Mouse (Mus musculus): ENCODE measurements at regions not wholly inside any gene's neighbourhood (a gene's known extent, or its start where the extent isn't known, plus 50 kb on each side); places are given as distances from the start of the nearest gene placed in this dataset.

DNA sequence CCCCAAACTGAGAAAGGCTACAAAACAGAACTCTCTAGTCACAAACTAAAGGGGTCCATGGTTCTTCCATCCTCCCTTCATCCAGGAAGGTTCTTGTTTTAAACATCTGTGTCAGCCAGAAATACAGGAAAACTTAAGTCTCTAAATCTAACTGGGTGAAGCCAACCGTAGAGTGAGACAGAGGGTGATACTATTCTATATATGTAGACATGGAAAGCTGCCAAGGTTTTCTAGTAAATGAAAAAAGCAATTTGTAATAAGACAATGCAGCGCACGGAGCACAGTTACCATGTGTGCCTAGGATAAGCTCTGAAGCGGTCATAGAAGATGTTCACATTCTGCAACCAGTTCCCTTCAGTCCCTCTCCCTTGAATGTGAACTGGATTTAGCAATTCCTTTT lies 55.4 kb downstream of the Ppp1r3c start:
- no peak for DNase-seq

- no peak for DNase-seq
Observed at GRCm38 (mm10) chr19:36680322-36680721, 56.1 kb downstream of the Ppp1r3c start.

DNA sequence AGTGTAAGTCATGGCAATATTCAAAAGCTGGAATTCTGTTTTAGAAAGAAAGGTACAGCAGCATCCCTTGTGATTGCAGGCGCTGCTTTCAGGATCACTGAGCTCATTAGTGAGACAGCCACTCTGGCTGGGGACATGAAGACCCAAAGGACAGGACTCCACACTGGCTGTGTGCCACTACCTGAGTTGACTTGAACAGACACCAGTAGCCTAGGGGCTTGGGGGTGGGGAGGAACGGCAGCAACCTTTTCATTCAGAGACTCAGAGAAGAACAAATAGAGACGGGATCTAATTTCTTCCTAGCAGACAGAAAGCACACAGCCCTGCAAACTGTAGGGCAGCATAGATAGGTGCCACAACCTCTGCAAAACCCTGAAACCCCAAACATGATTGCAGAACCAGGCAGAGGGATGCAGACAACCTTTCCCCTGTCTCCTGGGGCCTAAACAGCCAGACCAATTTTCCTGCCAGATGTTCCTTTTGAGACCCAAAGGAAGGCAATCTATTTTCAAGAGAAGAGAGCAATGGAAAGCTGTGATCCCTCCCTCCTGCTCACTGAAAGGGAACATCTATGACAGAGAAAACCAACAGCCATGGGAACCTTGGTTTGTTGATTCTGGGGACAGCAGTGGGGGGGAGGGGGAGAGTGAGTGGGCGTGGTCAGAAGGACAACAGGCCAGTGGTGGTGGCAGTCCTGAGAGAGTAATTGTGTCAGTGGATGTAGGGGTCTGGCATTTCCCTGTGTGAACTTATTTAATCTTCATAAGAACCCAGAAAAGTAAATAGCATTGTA lies 57.2 kb downstream of the Ppp1r3c start:
- DNase-seq, result peak; percentile 27

DNA sequence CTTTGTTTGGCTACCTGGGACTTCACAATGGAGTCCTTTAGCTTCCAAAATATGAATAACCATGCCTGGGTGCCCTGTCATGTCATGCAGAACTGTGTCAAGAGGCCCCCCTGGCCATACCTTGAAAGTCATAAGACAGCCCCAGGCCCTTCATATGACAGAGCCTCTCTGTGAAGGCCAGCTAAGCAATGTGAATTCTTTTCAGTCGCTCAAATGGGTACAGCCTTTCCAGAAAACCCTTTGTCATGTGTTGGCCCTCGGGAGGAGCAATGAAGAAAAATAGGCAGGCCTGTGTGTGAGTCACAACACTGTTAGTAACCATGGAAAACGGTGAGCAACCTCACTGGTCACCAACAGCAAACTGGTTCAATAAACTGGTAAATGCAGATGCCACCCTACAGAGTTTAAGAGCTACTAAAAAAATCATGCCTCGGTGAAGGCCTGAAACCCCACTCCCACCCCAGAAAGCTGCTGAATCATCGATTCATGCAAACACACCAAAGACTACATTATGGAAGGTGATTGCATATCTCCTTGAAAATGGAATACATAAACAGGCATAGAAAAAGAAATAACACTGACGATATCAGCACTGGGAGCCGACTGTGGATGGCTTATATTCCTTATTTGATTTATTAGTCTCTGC lies 57.9 kb downstream of the Ppp1r3c start:
- peak; percentile 53 for DNase-seq

DNA sequence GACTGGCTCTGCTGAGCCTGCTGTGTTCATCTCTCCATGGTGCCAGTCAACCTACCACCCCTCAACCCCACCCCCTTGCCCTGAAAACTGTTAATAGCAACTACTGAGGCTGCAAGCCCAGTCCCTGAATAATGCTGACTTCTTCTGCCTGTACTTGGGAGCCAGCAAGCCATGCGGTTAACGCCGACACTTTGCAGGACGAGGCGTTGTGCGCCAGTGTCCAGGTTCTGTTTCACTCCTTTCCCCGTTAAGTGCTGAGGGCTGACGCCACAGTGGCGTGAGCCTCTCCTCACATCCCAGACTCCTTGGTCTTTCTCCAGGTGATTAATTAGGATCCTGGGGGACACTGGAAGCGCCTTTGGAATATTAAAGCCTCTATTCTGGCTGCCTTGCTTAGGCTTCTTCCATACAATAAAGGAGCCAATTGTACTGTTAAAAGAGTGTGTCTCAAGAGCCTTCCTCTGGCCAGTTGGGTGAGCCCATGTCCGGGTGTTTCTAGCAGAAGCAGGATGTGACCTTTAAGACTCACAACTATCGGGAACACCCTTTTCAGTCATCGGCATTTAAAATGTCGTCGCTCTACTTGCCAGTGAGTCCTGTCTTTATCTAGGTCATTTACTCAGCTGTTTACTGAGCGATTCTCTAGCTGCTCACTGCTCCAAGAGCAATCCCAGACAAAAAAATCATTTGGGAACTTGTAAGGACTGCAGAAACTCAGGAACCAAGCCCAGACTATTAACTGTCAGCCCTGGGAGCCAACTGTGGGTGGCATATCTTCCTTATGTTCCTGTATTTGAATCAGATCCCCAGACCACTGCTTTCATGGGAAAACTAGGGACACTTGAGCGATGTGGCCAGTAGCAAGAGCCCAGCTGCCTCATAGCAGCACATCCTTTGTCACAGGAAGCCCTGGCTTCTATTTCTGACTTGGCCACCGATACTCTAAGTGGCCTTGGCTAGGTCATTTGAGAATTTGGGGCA lies 59.1 kb downstream of the Ppp1r3c start:
- peak; percentile 63 for DNase-seq

- DNase-seq, result no peak
Observed at GRCm38 (mm10) chr19:36674946-36675345, 61.5 kb downstream of the Ppp1r3c start.

- no peak for DNase-seq
Observed at GRCm38 (mm10) chr19:36670813-36671212, 65.6 kb downstream of the Ppp1r3c start.

Data from adrenal gland, adult 2 months (tissue).